Mouse (Mus musculus) midbrain, embryonic 15.5 days (tissue): ENCODE data around the gene Abl1. TPM values are rescaled to one million over a fixed set of nuclear protein-coding genes. Genes with fewer than 3 reads are reported as not detected.

ENCODE experiments used
- ATAC-seq: fragments of 200-750 bp; cut with Nextera tagmentation; replicated peaks from 2 replicates; pipeline ENCODE4 v1.8.0; 2017; ENCODE audit warnings: moderate TSS enrichment
- H3K27ac ChIP-seq: fragments of 300-500 bp; sonication (generic); 2 replicates; pipeline ENCODE4 v1.5.1; 2015; ENCODE audit warnings: mild to moderate bottlenecking, inconsistent platforms
- H3K27me3 ChIP-seq: fragments of 300-500 bp; sonication (generic); replicated peaks from 2 replicates; pipeline ENCODE4 v1.6.1; 2015; ENCODE audit warnings: inconsistent platforms
- H3K36me3 ChIP-seq: fragments of 300-500 bp; sonication (generic); replicated peaks from 2 replicates; pipeline ENCODE4 v1.6.1; 2015; ENCODE audit warnings: inconsistent platforms
- H3K4me1 ChIP-seq: fragments of 300-500 bp; sonication (generic); 2 replicates; pipeline ENCODE4 v1.6.1; 2015; ENCODE audit warnings: inconsistent platforms
- H3K4me2 ChIP-seq: fragments of 300-500 bp; sonication (generic); 2 replicates; pipeline ENCODE4 v1.6.1; 2015; ENCODE audit warnings: inconsistent platforms, mild to moderate bottlenecking, moderate library complexity
- H3K4me3 ChIP-seq: fragments of 300-500 bp; sonication (generic); 2 replicates; pipeline ENCODE4 v1.5.1; 2015; ENCODE audit warnings: mild to moderate bottlenecking, inconsistent platforms
- H3K9ac ChIP-seq: fragments of 300-500 bp; sonication (generic); 2 replicates; pipeline ENCODE4 v1.6.1; 2015; ENCODE audit warnings: mild to moderate bottlenecking, inconsistent platforms
- H3K9me3 ChIP-seq: fragments of 300-500 bp; sonication (generic); 2 replicates; pipeline ENCODE4 v1.6.1; 2016; ENCODE audit warnings: inconsistent platforms
- WGBS: fragments of 180-500 bp; shearing (Covaris S2); methylation state at CpG from one replicate; pipeline ENCODE4 v1.1.7; 2015; ENCODE audit warnings: mixed read lengths; 5-methylcytosine and 5-hydroxymethylcytosine counted together
- polyA plus RNA-seq: library from polyadenylated mRNA; unstranded; fragments of >200 nt; fragmentation: Nextera tagmentation; extraction: Ambion mirVana; gene quantifications from 2 replicates; pipeline ENCODE4 v1.2.1, GENCODE M21; 2015

Gene Abl1
- polyA plus RNA-seq, 1 experiment from 2014 or later: 21.7 TPM

GRCm38 (mm10) chr2:31845896-31846691 lies 157.9 kb downstream of the Abl1 start, which contains the start of gene Fibcd1:
TSS of gene Fibcd1 (minus strand) at chr2:31846005.
- under 1% methylated on average over 74 of the region's 88 CpGs for WGBS
- no peaks in the 10 kb centered on the region for H3K36me3 ChIP-seq
- ATAC-seq: peak; percentile 48
- peaks cover 29% of the 10 kb centered on the region for H3K4me1 ChIP-seq
- peak within 1 kb of the TSS; percentile 61 for H3K4me3 ChIP-seq
- H3K27me3 ChIP-seq: peaks cover 41% of the 10 kb centered on the region
- H3K4me2 ChIP-seq: peak within 1 kb of the TSS; percentile 96
- no peaks in the 10 kb centered on the region for H3K9me3 ChIP-seq
- H3K9ac ChIP-seq: peak within 1 kb of the TSS; percentile 52
- peak within 1 kb of the TSS; percentile 26; the same call in 1 of the 2 replicates for H3K27ac ChIP-seq

DNA sequence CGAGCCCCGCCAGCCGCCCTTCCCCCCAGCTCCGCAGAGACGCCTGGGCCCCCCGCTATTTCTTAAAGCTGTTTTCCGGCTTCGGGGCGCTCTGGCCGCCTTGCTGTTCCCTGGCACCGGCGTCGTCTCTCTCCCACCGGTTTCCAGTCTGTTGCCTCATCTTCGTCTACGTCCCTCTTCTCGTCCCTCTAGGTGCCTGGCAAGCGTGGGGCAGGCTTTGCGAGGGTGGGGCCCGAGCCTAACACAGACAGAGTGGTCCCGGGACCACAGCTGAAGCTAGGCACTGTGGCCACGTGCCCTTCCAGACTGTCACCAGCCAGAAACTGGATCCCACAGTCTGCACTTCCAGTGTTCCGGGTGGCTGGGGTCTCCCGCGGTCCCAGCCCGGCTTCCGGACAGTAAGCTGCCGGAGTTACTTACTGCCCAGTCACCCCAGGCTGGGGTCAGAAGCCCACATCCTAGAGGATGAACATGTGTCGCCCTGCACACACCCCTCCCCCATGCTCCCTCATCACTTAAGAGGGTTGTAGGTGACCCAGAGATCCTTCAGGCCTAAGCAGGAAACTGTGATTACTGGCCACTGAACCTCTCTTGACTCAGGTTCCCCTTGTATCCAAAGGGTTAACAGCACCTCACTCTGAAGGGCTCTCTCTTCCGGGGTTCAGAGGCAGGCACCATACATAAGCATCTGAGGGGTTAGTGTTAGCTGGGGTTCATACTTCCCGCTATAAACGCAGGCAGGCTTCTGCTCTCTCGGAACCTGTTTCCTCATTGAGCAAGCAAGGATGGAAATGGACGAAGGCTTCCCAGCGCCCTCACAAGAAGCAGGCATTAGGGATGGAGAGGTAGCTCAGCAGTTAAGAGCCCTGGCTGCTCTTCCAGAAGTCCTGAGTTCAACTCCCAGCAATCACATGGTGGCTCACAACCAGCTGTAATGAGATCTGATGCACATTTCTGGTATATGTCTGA lies 158.8 kb downstream of the Abl1 start:
- no peaks in the 10 kb centered on the region for H3K36me3 ChIP-seq
- peak overlapping the region; percentile 52; the same call in 1 of the 2 replicates for H3K9ac ChIP-seq
- peak overlapping the region; percentile 96 for H3K4me2 ChIP-seq
- H3K4me3 ChIP-seq: peak overlapping the region; percentile 61
- peaks cover 28% of the 10 kb centered on the region for H3K4me1 ChIP-seq
- WGBS: 4% methylated on average over 35 of the region's 35 CpGs
- H3K27ac ChIP-seq: no peak overlapping the region
- peaks cover 43% of the 10 kb centered on the region for H3K27me3 ChIP-seq
- ATAC-seq: no peak
- H3K9me3 ChIP-seq: no peaks in the 10 kb centered on the region

DNA sequence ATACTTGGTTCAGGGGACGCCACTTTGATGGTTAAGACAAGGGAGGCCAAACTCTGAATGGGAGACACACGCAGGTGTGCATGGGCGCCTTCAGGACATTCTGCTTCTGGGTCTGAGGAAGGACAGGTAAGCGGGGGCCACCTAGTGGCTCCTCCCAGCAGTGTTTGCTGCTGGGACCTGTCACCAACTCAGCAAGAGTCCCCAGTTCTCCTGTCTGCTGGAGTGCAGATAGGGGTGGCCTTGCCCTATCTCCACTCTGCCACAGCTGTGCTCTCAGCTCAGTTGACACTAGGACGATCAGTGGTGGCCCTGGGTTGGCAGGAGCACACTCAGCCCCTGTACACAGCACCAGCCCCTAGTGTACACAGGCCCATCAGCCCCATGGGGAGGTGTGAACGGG lies 159.7 kb downstream of the Abl1 start:
- 25% methylated on average over 6 of the region's 6 CpGs for WGBS
- Histone ChIP-seq H3K27ac (no peak overlapping the region), H3K36me3 (no peaks in the 10 kb centered on the region), H3K4me1 (peaks cover 28% of the 10 kb centered on the region), H3K4me3 (no peak overlapping the region), H3K27me3 (peaks cover 43% of the 10 kb centered on the region), H3K4me2 (no peak overlapping the region), H3K9ac (no peak overlapping the region), H3K9me3 (no peaks in the 10 kb centered on the region)
- ATAC-seq: 0 out of 2 replicates have a peak, but pooled peaks have one; percentile 8

- H3K27me3 ChIP-seq: peaks cover 29% of the 10 kb centered on the region
- H3K4me2 ChIP-seq: no peak overlapping the region
- no peak overlapping the region for H3K4me3 ChIP-seq
- H3K4me1 ChIP-seq: peaks cover 24% of the 10 kb centered on the region
- no peak overlapping the region for H3K9ac ChIP-seq
- 40% methylated on average over 12 of the region's 12 CpGs for WGBS
- no peak overlapping the region for H3K27ac ChIP-seq
- H3K9me3 ChIP-seq: no peaks in the 10 kb centered on the region
- no peak for ATAC-seq
- H3K36me3 ChIP-seq: no peaks in the 10 kb centered on the region
Measured at GRCm38 (mm10) chr2:31850141-31850540, 162.0 kb downstream of the Abl1 start.

Other genes with a start within 250 kb of the Abl1 start
- gene Ass1, start 218.2 kb upstream of the Abl1 start, polyA plus RNA-seq: 7.6 and 9.4 TPM in 2 replicates
- gene Fubp3, start 115.7 kb upstream of the Abl1 start, polyA plus RNA-seq: 46.2 and 47.4 TPM in 2 replicates
- 5.4 and 5.9 TPM in 2 replicates for gene Prdm12, start 48.3 kb upstream of the Abl1 start, polyA plus RNA-seq
- gene Exosc2, start 17.7 kb upstream of the Abl1 start, polyA plus RNA-seq: 40.3 and 46.0 TPM in 2 replicates
- 0.05 and 0.09 TPM in 2 replicates for gene Qrfp, start 122.2 kb downstream of the Abl1 start, polyA plus RNA-seq
- gene Fibcd1, start 157.6 kb downstream of the Abl1 start, polyA plus RNA-seq: 19.6 and 20.2 TPM in 2 replicates
- 6.2 and 6.8 TPM in 2 replicates for gene Lamc3, start 198.9 kb downstream of the Abl1 start, polyA plus RNA-seq